ENCODE assay signal across 15 mouse cellular contexts in genomic region chr2:167622965-167623364, GRCm38 (mm10). TPM values are rescaled to one million over a fixed set of nuclear protein-coding genes. Genes with fewer than 3 reads are reported as not detected.
DNase-seq lines count a peak whose midpoint lies in the region; ATAC-seq and TF ChIP-seq lines count a peak whose summit lies in the region.
"Had no signal": no experiment of that assay in that cellular context is flagged by ENCODE, and none has a peak within 500 bp of the region (broad histone marks: within the 10 kb centered on the region; RNA-seq: fewer than 3 reads in every experiment).

No protein-coding gene starts in this region.

- no peak overlapping the region for H3K9ac ChIP-seq in kidney, embryonic 15.5 days
- H3K9ac ChIP-seq in liver, postnatal 0 days (replicated peaks), result no peak overlapping the region
- H3K9ac ChIP-seq: embryonic facial prominence, embryonic 13.5 days; lung, embryonic 15.5 days; midbrain, embryonic 15.5 days had no signal

- H3K9me3 ChIP-seq in kidney, embryonic 15.5 days (replicated peaks), result no peaks in the 10 kb centered on the region
- no peaks in the 10 kb centered on the region for H3K9me3 ChIP-seq in liver, postnatal 0 days (ENCODE audit: low read length)
- H3K9me3 ChIP-seq: embryonic facial prominence, embryonic 13.5 days; limb, embryonic 10.5 days; lung, embryonic 15.5 days; midbrain, embryonic 15.5 days had no signal

- no peak overlapping the region for H3K4me3 ChIP-seq in kidney, embryonic 15.5 days (replicated peaks)
- H3K4me3 ChIP-seq in liver, postnatal 0 days (ENCODE audit: low read depth, low read length), result no peak overlapping the region
- H3K4me3 ChIP-seq: embryonic facial prominence, embryonic 13.5 days; limb, embryonic 10.5 days; lung, embryonic 15.5 days; midbrain, embryonic 15.5 days had no signal

- no peak overlapping the region for H3K4me2 ChIP-seq in kidney, embryonic 15.5 days
- no peak overlapping the region for H3K4me2 ChIP-seq in liver, postnatal 0 days (ENCODE audit: low read depth, low read length)
- H3K4me2 ChIP-seq: embryonic facial prominence, embryonic 13.5 days; lung, embryonic 15.5 days; midbrain, embryonic 15.5 days had no signal

- peaks cover 49% of the 10 kb centered on the region for H3K4me1 ChIP-seq in kidney, embryonic 15.5 days
- peaks cover 46% of the 10 kb centered on the region for H3K4me1 ChIP-seq in liver, postnatal 0 days (ENCODE audit: insufficient read depth)

- no peak for ATAC-seq in kidney, embryonic 15.5 days (replicated peaks; ENCODE audit: low FRiP score)
- ATAC-seq in activated CD4-positive, CD25-positive, alpha-beta regulatory T cell, adult 4 months, result peak; percentile 39
- peak; percentile 40; the same call in 1 of the 2 replicates for ATAC-seq in liver, postnatal 0 days
- ATAC-seq: hindbrain, embryonic 16.5 days; midbrain, embryonic 15.5 days had no signal

- H3K27me3 ChIP-seq in kidney, embryonic 15.5 days, result no peaks in the 10 kb centered on the region
- H3K27me3 ChIP-seq in liver, postnatal 0 days (ENCODE audit: insufficient read depth, low read length), result no peaks in the 10 kb centered on the region
- H3K27me3 ChIP-seq: embryonic facial prominence, embryonic 13.5 days; lung, embryonic 15.5 days; midbrain, embryonic 15.5 days had no signal

- 57% methylated on average over 5 of the region's 5 CpGs for WGBS in kidney, embryonic 15.5 days
- 46% methylated on average over 5 of the region's 5 CpGs for WGBS in liver, postnatal 0 days (ENCODE audit: insufficient replicate concordance)

- TF ChIP-seq CTCF in liver, postnatal 0 days (IDR thresholded peaks at IDR 0.05; ENCODE audit: low read depth), result no peak

- H3K36me3 ChIP-seq in kidney, embryonic 15.5 days, result peaks cover 18% of the 10 kb centered on the region
- peaks cover 29% of the 10 kb centered on the region for H3K36me3 ChIP-seq in liver, postnatal 0 days (replicated peaks; ENCODE audit: insufficient read depth, low read length)
- H3K36me3 ChIP-seq: midbrain, embryonic 15.5 days had no signal

- DNase-seq in kidney, postnatal 14 days, result no peak
- DNase-seq in A20 (ENCODE audit: low read depth, low spot score), result peak; percentile 52
- DNase-seq in liver, postnatal 0 days, result no peak
- no peak for DNase-seq in frontal cortex, postnatal 25 days (ENCODE audit: low spot score in 2 of 2)
- DNase-seq in c-Kit-positive CD71-positive TER-119-positive erythroid progenitor cells, embryonic 14.5 days (ENCODE audit: low spot score), result no peak
- DNase-seq: heart, postnatal 10 days; layer of hippocampus, postnatal 36 days had no signal

- 0 out of 2 replicates have a peak overlapping the region, but pooled peaks have one; percentile 27 for H3K27ac ChIP-seq in kidney, embryonic 15.5 days
- H3K27ac ChIP-seq in liver, postnatal 0 days (ENCODE audit: low read depth), result peak overlapping the region; percentile 63
- H3K27ac ChIP-seq: embryonic facial prominence, embryonic 13.5 days; limb, embryonic 10.5 days; lung, embryonic 15.5 days; midbrain, embryonic 15.5 days had no signal

- TF ChIP-seq EP300 in liver, postnatal 0 days (IDR thresholded peaks at IDR 0.05; ENCODE audit: low read depth), result no peak

RNA-seq across cellular contexts. Expression of gene Ube2v1, which starts 8.9 kb away (rescaled TPM):
- polyA plus RNA-seq in kidney, embryonic 15.5 days (2015; fragmentation: Nextera tagmentation; extraction: Ambion mirVana), result 284 and 313 TPM in 2 replicates
- polyA plus RNA-seq in activated CD4-positive, CD25-positive, alpha-beta regulatory T cell, adult 4 months (2017; shearing (Covaris generic)), result 100 to 1,000 TPM; 308 to 398 TPM
- polyA plus RNA-seq in liver, postnatal 0 days (2015; fragmentation: Nextera tagmentation; extraction: Ambion mirVana), result 122 TPM in 2 replicates

RNA-seq across cellular contexts. Expression of gene Gm20431, which starts 38.3 kb away (rescaled TPM):
- polyA plus RNA-seq in kidney, embryonic 15.5 days (2015; fragmentation: Nextera tagmentation; extraction: Ambion mirVana), result 12.1 and 12.8 TPM in 2 replicates
- polyA plus RNA-seq in activated CD4-positive, CD25-positive, alpha-beta regulatory T cell, adult 4 months (2017; shearing (Covaris generic)), result not detected
- polyA plus RNA-seq in liver, postnatal 0 days (2015; fragmentation: Nextera tagmentation; extraction: Ambion mirVana), result 1.7 and 2.4 TPM in 2 replicates
- polyA plus RNA-seq: frontal cortex, adult 2 months had no signal
